Mouse (Mus musculus) myocyte (in vitro differentiated cells): ENCODE measurements at regions not wholly inside any gene's neighbourhood (a gene's known extent, or its start where the extent isn't known, plus 50 kb on each side); places are given as distances from the start of the nearest gene placed in this dataset.

Experiments
- MYOG ChIP-seq, 3 experiments: IDR thresholded peaks; one replicate each; pipeline ENCODE4 v1.6.1; 2011; ENCODE audit warnings: control low read depth in 2 of 3, low read depth in 2 of 3, mild to moderate bottlenecking in 2 of 3; ENCODE audit not compliant: insufficient read length in 2 of 3, control insufficient read depth in 1 of 3, insufficient read depth in 1 of 3
- POLR2A ChIP-seq: IDR thresholded peaks from one replicate; pipeline ENCODE4 v1.6.1; 2011; ENCODE audit warnings: low read depth, mild to moderate bottlenecking, control low read depth, moderate library complexity; ENCODE audit not compliant: insufficient read length
- POLR2AphosphoS2 ChIP-seq: IDR thresholded peaks from one replicate; pipeline ENCODE4 v1.6.1; 2011; ENCODE audit warnings: low read depth, control low read depth; ENCODE audit not compliant: insufficient read length

DNA sequence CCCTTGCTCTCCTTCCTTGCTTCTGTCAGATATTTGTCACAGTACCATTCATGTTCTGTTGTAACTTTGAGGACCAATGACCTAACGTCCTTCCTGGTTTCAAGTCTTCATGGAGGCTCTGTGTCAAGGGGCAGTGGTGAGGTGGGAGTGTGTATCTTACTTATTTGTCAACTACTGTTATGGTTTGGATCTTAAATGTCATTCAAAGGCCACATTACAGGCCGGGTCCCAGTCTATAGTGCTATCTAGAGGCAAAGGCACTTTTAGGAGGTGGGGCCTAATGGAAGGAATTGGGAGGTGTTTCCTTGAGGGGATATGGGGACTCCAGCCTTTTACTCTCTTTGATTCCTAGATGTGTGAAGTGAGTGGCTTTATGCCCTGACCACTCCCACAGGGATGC lies 91.0 kb upstream of the Ccn6 start:
- TF ChIP-seq POLR2AphosphoS2, result no peak
- no peak for TF ChIP-seq POLR2A
- TF ChIP-seq MYOG (IDR thresholded peaks at IDR 0.05; ENCODE audit: control insufficient read depth in 1 of 3, insufficient read depth in 1 of 3, insufficient read length in 2 of 3, low read depth in 2 of 3), result no peak
